Mouse (Mus musculus) splenic B cell, adult 2 months (primary cell): ENCODE measurements around the gene Zfr.
"Not testable (repeated sequence)": the region's sequence is repeated elsewhere in the genome, so short reads cannot be mapped to it uniquely, and the experiment has no call there.

Experiments used
- DNase-seq: peaks from one replicate; pipeline ENCODE4 v3.0.0-alpha.2; 2011; ENCODE audit warnings: low read depth, low spot score
- H3K27me3 ChIP-seq: 2 replicates; pipeline ENCODE4 v1.6.1; 2012; ENCODE audit warnings: mild to moderate bottlenecking, low read length, moderate library complexity, mixed read lengths; ENCODE audit not compliant: control insufficient read depth, poor library complexity, insufficient read depth, severe bottlenecking
- H3K36me3 ChIP-seq: 2 replicates; pipeline ENCODE4 v1.6.1; 2012; ENCODE audit warnings: mild to moderate bottlenecking, low read length, moderate library complexity, mixed read lengths; ENCODE audit not compliant: control insufficient read depth, poor library complexity, insufficient read depth, severe bottlenecking

Gene Zfr

GRCm38 (mm10) chr15:12093026-12093960, 24.3 kb upstream of the Zfr start:
- H3K36me3 ChIP-seq: no peaks in the 10 kb centered on the region
- no peaks in the 10 kb centered on the region for H3K27me3 ChIP-seq
- no peak for DNase-seq

GRCm38 (mm10) chr15:12093961-12094566, 23.6 kb upstream of the Zfr start:
- DNase-seq: no peak
- Histone ChIP-seq H3K27me3 (no peaks in the 10 kb centered on the region), H3K36me3 (no peaks in the 10 kb centered on the region)

- DNase-seq: no peak
- H3K36me3 ChIP-seq: no peaks in the 10 kb centered on the region
Observed at GRCm38 (mm10) chr15:12096447-12096846, 21.2 kb upstream of the Zfr start.

GRCm38 (mm10) chr15:12097344-12097743, 20.3 kb upstream of the Zfr start:
- no peak for DNase-seq
- no peaks in the 10 kb centered on the region for H3K27me3 ChIP-seq
- no peaks in the 10 kb centered on the region for H3K36me3 ChIP-seq

More at GRCm38 (mm10) chr15:12096447-12096846, 21.2 kb upstream of the Zfr start:
- H3K27me3 ChIP-seq: no peaks in the 10 kb centered on the region

GRCm38 (mm10) chr15:12100912-12101311, 16.7 kb upstream of the Zfr start:
- no peak for DNase-seq
- Histone ChIP-seq H3K27me3 (no peaks in the 10 kb centered on the region), H3K36me3 (no peaks in the 10 kb centered on the region)

- H3K27me3 ChIP-seq: no peaks in the 10 kb centered on the region
- H3K36me3 ChIP-seq: no peaks in the 10 kb centered on the region
- DNase-seq: no peak
Observed at GRCm38 (mm10) chr15:12103763-12104162, 13.9 kb upstream of the Zfr start.

GRCm38 (mm10) chr15:12104827-12105226, 12.8 kb upstream of the Zfr start:
- no peaks in the 10 kb centered on the region for H3K36me3 ChIP-seq
- DNase-seq: no peak
- H3K27me3 ChIP-seq: no peaks in the 10 kb centered on the region

- no peaks in the 10 kb centered on the region for H3K27me3 ChIP-seq
- DNase-seq: no peak
Observed at GRCm38 (mm10) chr15:12106430-12106829, 11.2 kb upstream of the Zfr start.

GRCm38 (mm10) chr15:12108200-12108599, 9.4 kb upstream of the Zfr start:
- peak; percentile 31 for DNase-seq
- H3K36me3 ChIP-seq: no peaks in the 10 kb centered on the region
- H3K27me3 ChIP-seq: no peaks in the 10 kb centered on the region

More at GRCm38 (mm10) chr15:12106430-12106829, 11.2 kb upstream of the Zfr start:
- H3K36me3 ChIP-seq: no peaks in the 10 kb centered on the region

- DNase-seq, H3K36me3 ChIP-seq, H3K27me3 ChIP-seq: not testable (repeated sequence)
Observed at GRCm38 (mm10) chr15:12108922-12109321, 8.7 kb upstream of the Zfr start.

- DNase-seq: no peak
- Histone ChIP-seq H3K27me3 (no peaks in the 10 kb centered on the region), H3K36me3 (no peaks in the 10 kb centered on the region)
Observed at GRCm38 (mm10) chr15:12111232-12111631, 6.4 kb upstream of the Zfr start.

GRCm38 (mm10) chr15:12113411-12113810, 4.2 kb upstream of the Zfr start:
- DNase-seq: peak; percentile 45
- Histone ChIP-seq H3K36me3 (no peaks in the 10 kb centered on the region), H3K27me3 (no peaks in the 10 kb centered on the region)

- no peak for DNase-seq
- H3K36me3 ChIP-seq: no peaks in the 10 kb centered on the region
- H3K27me3 ChIP-seq: no peaks in the 10 kb centered on the region; the same call in 1 of the 2 replicates
Observed at GRCm38 (mm10) chr15:12114546-12114945, 3.1 kb upstream of the Zfr start.

GRCm38 (mm10) chr15:12115722-12116230, 1.9 kb upstream of the Zfr start:
- DNase-seq: no peak
- Histone ChIP-seq H3K27me3 (no peaks in the 10 kb centered on the region; the same call in 1 of the 2 replicates), H3K36me3 (no peaks in the 10 kb centered on the region)

GRCm38 (mm10) chr15:12118093-12118431, 431 bp downstream of the Zfr start:
- DNase-seq: no peak
- Histone ChIP-seq H3K36me3 (no peaks in the 10 kb centered on the region), H3K27me3 (no peaks in the 10 kb centered on the region; the same call in 1 of the 2 replicates)
